Mouse (Mus musculus): Measurements from ENCODE around the gene Tex2. TPM values are rescaled to one million over a fixed set of nuclear protein-coding genes. Genes with fewer than 3 reads are reported as not detected.
"Not testable (repeated sequence)": the region's sequence is repeated elsewhere in the genome, so short reads cannot be mapped to it uniquely, and the experiment has no call there.

The Tex2 gene
- polyA plus RNA-seq, 1 experiment from 2014 or later: 9.8 TPM

DNA sequence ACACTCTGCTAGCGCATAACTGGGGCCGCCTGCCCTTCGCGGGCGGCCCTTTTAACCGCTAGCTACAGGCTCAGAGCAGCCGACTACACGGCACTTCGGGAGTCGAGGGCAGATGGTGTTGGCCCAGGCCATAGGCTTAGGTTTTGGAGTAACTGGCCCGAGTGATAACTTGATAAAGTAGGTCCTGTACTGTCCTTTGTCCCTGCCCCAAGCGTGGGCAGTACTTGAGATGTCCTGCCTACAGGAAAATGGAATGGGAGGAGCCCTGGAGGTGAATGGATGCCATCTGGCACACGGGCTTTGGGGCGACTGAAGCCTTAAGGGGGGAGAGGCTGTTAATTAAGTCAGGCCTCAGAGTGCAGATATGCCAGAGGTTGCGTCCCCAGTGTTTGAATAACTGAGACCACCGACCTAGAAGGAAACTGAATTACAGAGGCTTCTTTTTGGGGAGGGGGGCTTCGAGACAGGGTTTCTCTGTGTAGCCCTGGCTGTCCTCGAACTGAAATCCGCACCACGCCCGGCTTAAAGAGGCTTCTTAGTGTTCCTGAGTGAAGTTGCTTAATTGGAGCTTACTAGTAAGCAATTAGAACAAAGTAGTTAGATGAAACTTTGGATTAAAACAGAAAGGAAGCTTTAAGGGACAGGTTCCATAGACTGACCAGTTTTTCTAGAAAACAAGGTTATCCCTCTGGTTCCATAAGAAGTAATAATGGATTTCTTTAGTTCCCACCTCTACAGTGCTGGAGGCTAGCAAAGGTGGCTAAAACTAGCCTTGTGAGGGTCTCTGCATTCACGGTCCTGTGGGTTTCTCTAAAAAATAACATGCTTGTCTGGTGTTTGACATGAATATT, 111.7 kb downstream of the Tex2 start:
- Histone ChIP-seq H3K4me1 (no peaks in the 10 kb centered on the region), H3K4me3 (peak overlapping the region; percentile 69), H3K9ac (peak overlapping the region; percentile 87), H3K36me3 (no peaks in the 10 kb centered on the region), H3K27me3 (no peaks in the 10 kb centered on the region), H3K27ac (peak overlapping the region; percentile 97), H3K9me3 (no peaks in the 10 kb centered on the region), H3K4me2 (peak overlapping the region; percentile 60)
- peak; percentile 75 for ATAC-seq (ENCODE audit: borderline replicate concordance, extremely low read depth, low FRiP score, low TSS enrichment)
- WGBS: 2% methylated on average over 22 of the region's 22 CpGs

DNA sequence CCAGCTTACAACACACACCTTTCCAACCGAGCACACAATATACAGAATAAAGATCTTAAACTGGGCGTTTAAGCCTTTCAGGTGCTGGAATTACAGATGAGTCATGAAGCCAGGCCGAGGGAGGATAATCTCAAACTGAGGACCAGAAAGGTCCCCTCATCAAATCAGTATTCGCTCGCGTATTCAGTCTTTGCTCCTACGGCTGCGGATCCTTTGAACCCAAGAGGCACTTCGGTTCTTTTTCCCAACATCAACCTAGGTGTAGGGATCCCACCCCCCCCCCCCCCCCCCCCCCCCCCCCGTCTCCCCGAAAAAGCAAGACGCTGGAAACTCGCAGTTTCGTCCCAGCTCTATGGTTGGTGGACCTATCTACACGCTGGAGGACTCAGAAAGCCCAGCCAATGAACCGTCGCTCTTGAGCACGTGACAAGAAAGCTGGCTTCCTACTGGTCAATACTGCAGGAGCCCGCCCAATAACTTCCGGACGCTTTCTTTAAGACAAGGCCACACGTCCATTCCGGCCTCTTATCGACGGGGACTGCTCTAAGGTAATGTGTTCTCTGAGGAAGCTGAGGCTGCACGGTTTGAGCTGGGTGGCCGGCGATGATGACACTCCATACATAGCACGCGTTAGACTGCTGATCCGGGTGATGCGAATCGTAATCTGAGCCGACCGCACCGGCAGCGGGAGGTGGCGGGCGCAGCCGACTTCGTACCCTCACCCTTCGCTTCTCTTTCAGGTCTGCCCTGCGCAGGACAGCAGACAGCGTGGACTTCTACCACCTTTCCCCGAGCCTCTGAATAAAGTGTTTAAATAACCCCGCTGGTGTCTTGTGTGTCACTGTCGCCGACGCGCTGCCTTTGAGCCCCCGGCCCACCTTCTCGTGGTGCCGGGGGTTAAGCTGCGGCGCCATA, 112.6 kb downstream of the Tex2 start:
- ATAC-seq (ENCODE audit: borderline replicate concordance, extremely low read depth, low FRiP score, low TSS enrichment): peak; percentile 97
- Histone ChIP-seq H3K4me2 (peak overlapping the region; percentile 60), H3K27ac (peak overlapping the region; percentile 97), H3K4me3 (peak overlapping the region; percentile 69), H3K9ac (peak overlapping the region; percentile 87), H3K36me3 (no peaks in the 10 kb centered on the region), H3K4me1 (no peaks in the 10 kb centered on the region), H3K27me3 (no peaks in the 10 kb centered on the region), H3K9me3 (no peaks in the 10 kb centered on the region)
- under 1% methylated on average over 49 of the region's 55 CpGs for WGBS

DNA sequence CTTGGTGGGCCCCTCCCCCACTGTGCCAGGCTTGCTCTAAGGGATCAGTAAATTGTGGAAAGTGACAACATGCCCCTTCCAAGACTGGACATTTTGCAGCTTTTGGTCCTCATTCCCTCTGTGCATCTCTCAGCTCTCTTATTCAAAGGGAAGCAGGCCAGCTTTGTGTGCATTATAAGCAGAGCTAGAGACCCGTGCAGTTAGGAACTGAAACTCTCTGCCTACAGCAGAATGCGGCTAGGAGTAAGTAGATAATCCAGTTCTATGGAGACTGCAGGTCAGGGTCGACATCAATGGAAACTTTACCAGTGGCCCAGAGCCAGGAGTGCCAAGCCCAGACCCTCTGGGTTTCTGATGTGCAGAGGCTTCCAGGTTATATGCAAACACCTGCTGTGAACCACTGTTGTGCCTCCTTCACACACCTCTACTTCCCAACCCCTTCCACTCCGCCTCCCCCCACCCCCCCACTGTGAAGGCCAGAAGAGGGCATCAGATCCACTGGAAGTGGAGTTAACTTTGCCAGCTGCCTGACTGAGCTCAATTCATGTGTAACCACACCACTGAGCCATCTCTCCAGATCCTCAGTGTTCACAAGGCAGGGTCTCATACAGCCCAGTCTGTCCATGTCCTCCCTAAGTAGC, 114.4 kb downstream of the Tex2 start:
- no peaks in the 10 kb centered on the region for H3K27me3 ChIP-seq
- no peak overlapping the region for H3K4me2 ChIP-seq
- no peak overlapping the region for H3K9ac ChIP-seq
- H3K4me3 ChIP-seq: no peak overlapping the region
- no peaks in the 10 kb centered on the region for H3K4me1 ChIP-seq
- H3K36me3 ChIP-seq: no peaks in the 10 kb centered on the region
- 33% methylated on average over 4 of the region's 4 CpGs for WGBS
- H3K9me3 ChIP-seq: no peaks in the 10 kb centered on the region
- ATAC-seq (ENCODE audit: borderline replicate concordance, extremely low read depth, low FRiP score, low TSS enrichment): no peak
- H3K27ac ChIP-seq: no peak overlapping the region

DNA sequence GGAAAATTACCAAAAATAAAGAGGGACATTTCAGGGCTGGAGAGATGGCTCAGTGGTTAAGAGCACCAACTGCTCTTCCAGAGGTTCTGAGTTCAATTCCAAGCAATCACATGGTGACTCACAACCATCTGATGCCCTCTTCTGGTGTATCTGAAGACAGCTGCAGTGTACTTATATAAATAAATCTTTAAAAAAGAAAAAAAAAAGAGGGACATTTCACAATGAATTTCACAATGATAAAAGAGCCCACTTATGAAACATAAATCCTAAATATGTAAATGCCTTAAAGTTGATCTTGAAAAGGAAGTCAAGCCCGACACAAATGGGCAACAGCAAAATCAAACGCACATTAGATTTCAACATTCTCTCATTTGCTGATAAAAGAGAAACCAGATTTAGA, 115.3 kb downstream of the Tex2 start:
- no peak for ATAC-seq (ENCODE audit: borderline replicate concordance, extremely low read depth, low FRiP score, low TSS enrichment)
- WGBS: 67% methylated on average over 2 of the region's 2 CpGs
- no peaks in the 10 kb centered on the region for H3K36me3 ChIP-seq
- H3K27ac ChIP-seq: no peak overlapping the region
- H3K9ac ChIP-seq: no peak overlapping the region
- no peak overlapping the region for H3K4me3 ChIP-seq
- no peaks in the 10 kb centered on the region for H3K9me3 ChIP-seq
- no peak overlapping the region for H3K4me2 ChIP-seq
- H3K4me1 ChIP-seq: no peaks in the 10 kb centered on the region
- no peaks in the 10 kb centered on the region for H3K27me3 ChIP-seq

DNA sequence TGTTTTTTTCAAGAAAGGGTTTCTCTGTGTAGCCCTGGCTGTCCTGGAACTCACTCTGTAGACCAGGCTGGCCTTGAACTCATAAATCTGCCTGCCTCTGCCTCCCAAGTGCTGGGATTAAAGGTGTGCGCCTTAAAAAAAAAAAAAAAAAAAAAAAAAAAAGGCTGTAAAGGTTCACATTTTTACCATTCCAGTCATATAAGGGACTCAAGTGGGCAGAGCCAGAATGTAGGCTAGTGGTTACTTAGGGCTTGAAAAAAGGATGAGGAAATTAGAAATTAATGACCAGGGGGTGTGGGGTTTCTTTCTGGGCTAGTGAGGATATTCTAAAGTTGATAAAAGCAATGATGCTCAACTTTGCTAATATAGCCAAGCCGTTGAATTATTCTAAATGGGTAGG, 116.2 kb downstream of the Tex2 start:
- not testable (repeated sequence) for H3K4me2 ChIP-seq; ATAC-seq (ENCODE audit: borderline replicate concordance, extremely low read depth, low FRiP score, low TSS enrichment); H3K9me3 ChIP-seq; H3K36me3 ChIP-seq; H3K4me1 ChIP-seq; H3K9ac ChIP-seq; H3K4me3 ChIP-seq; H3K27ac ChIP-seq; H3K27me3 ChIP-seq
- WGBS: 84% methylated on average over 2 of the region's 2 CpGs

DNA sequence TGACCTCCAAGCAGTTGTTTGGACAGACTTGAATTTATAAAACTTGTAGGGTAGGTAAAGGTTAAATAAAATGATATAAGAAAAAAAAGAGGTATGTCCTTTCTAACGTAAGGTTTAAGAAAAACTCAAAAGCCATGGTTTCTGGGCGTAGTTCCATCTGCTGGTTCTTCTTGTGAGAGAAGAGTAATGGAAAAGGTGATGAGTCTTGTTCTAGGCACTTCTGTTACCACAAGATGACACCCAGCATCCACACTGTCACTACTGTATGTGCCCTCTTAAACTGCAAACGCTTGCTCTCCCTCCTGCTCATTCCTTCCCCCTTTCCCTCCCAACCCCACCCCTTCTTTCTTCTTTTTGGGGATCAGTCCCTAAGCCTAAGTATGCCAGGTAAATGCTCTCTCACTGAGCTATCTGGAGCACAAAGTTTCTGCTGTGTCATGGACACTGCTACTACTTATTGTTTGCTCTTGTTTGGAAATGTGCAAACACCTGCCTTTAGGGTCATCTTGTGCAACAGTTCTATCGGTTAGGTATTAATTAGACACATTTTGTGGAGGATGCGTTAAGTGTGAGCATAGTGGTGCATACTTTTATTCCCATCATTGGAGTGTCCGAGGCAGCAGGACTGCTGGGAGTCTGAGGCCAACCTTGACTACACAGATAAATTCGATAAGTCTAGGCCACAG, 120.1 kb downstream of the Tex2 start:
- no peak overlapping the region for H3K4me2 ChIP-seq
- peaks cover 18% of the 10 kb centered on the region for H3K4me1 ChIP-seq
- WGBS: 71% methylated on average over 7 of the region's 7 CpGs
- no peaks in the 10 kb centered on the region for H3K27me3 ChIP-seq
- H3K9ac ChIP-seq: no peak overlapping the region
- ATAC-seq (ENCODE audit: borderline replicate concordance, extremely low read depth, low FRiP score, low TSS enrichment): no peak
- H3K9me3 ChIP-seq: no peaks in the 10 kb centered on the region
- H3K36me3 ChIP-seq: no peaks in the 10 kb centered on the region
- no peak overlapping the region for H3K4me3 ChIP-seq
- no peak overlapping the region for H3K27ac ChIP-seq

DNA sequence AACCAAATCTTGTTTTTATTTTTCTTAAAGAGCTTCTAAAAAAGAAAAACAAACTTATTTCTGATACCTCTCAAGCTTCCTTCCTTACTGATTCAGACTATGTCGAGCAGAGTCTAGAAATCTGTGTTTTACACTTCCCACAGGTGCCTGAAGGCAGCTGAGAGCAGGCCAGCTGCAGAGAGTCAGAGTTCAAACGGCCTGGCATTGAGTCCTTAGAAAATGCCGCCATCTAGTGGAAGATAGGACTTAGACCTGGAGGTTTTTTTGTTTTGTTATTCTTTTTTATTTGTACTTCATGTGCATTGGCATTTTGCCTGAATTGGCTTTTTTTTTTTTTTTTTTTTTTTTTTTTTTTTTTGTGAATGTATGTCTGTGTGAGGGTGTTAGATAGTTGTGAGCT, 121.8 kb downstream of the Tex2 start:
- H3K4me1 ChIP-seq: peaks cover 24% of the 10 kb centered on the region
- no peak overlapping the region for H3K9ac ChIP-seq
- no peak for ATAC-seq (ENCODE audit: borderline replicate concordance, extremely low read depth, low FRiP score, low TSS enrichment)
- no peak overlapping the region for H3K4me3 ChIP-seq
- H3K4me2 ChIP-seq: no peak overlapping the region
- no peaks in the 10 kb centered on the region for H3K27me3 ChIP-seq
- H3K27ac ChIP-seq: no peak overlapping the region
- H3K9me3 ChIP-seq: no peaks in the 10 kb centered on the region
- WGBS: 1% methylated on average over 3 of the region's 3 CpGs
- no peaks in the 10 kb centered on the region for H3K36me3 ChIP-seq

DNA sequence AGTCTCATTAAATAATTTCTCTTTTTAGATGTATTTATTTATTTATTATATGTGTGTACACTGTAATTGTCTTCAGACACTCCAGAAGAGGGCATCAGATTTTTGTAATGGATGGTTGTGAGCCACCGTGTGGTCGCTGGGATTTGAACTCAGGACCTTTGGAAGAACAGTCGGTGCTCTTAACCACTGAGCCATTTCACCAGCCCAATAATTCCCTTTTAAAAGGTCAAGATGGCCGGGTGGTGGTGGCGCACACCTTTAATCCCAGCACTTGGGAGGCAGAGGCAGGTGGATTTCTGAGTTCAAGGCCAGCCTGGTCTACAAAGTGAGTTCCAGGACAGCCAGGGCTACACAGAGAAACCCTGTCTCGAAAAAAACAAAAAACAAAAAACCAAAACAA, 122.6 kb downstream of the Tex2 start:
- not testable (repeated sequence) for H3K27ac ChIP-seq; ATAC-seq (ENCODE audit: borderline replicate concordance, extremely low read depth, low FRiP score, low TSS enrichment); H3K9me3 ChIP-seq; H3K4me2 ChIP-seq; H3K4me3 ChIP-seq; H3K27me3 ChIP-seq; H3K9ac ChIP-seq; H3K36me3 ChIP-seq
- peaks cover 31% of the 10 kb centered on the region for H3K4me1 ChIP-seq
- 80% methylated on average over 6 of the region's 6 CpGs for WGBS

DNA sequence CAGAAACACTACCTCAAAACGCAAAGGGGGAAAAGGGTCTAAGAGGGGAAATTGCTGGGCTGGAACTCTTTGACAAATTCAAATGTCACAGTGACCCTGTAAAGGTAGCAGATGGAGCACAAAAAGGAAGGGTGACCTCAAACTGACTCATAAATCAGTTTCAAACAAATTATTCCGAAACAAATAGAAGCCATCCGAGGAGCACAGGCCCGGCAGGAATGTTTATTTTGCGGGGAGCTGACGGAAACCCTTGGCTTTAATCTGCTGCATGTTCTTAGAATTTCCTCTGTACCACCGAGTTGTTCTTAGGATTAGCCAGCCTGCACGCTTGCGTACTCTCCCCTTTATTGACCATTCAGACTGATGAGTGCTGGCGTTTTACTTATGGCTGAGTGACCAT, 123.2 kb downstream of the Tex2 start:
- no peaks in the 10 kb centered on the region for H3K36me3 ChIP-seq
- no peaks in the 10 kb centered on the region for H3K9me3 ChIP-seq
- peaks cover 36% of the 10 kb centered on the region for H3K4me1 ChIP-seq
- no peak for ATAC-seq (ENCODE audit: borderline replicate concordance, extremely low read depth, low FRiP score, low TSS enrichment)
- no peaks in the 10 kb centered on the region for H3K27me3 ChIP-seq
- WGBS: 24% methylated on average over 10 of the region's 10 CpGs
- no peak overlapping the region for H3K9ac ChIP-seq
- no peak overlapping the region for H3K4me3 ChIP-seq
- H3K4me2 ChIP-seq: no peak overlapping the region
- 0 out of 2 replicates have a peak overlapping the region, but pooled peaks have one; percentile 4 for H3K27ac ChIP-seq

DNA sequence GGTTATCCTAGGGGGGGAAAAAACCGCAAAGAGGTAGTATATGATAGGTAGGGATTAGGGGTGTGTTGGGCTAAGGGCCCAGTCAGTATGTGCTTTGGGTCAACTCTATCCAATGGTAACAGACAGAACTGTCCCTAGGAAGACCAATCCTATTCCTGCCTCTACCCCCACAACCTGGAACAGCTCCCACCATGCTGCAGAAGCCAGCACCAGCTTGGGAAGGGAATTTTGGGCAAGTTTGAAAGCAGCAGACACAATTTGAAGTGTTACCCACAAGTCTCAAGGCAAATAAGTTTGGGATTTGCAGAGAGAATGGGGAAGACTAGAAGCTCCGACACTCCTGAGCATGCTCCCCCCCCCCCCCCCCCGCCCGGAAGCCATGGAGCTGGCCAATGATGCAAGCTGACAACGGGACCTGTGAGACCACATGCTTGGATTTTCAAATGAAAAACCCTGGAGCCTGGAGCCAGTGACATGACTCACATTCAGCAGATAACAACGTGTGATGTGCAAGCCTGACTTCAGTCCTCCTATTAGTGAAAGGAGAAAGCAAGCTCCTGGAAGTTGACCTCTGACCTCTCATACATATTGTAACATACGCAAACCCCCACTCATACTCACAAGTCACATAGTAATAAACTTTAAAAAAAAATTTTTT, 124.1 kb downstream of the Tex2 start:
- 0 out of 2 replicates have a peak overlapping the region, but pooled peaks have one; percentile 4 for H3K27ac ChIP-seq
- H3K9me3 ChIP-seq: no peaks in the 10 kb centered on the region
- no peaks in the 10 kb centered on the region for H3K36me3 ChIP-seq
- H3K4me1 ChIP-seq: peaks cover 36% of the 10 kb centered on the region
- H3K9ac ChIP-seq: no peak overlapping the region
- H3K27me3 ChIP-seq: no peaks in the 10 kb centered on the region
- H3K4me3 ChIP-seq: no peak overlapping the region
- 42% methylated on average over 7 of the region's 7 CpGs for WGBS
- ATAC-seq (ENCODE audit: borderline replicate concordance, extremely low read depth, low FRiP score, low TSS enrichment): no peak
- no peak overlapping the region for H3K4me2 ChIP-seq

DNA sequence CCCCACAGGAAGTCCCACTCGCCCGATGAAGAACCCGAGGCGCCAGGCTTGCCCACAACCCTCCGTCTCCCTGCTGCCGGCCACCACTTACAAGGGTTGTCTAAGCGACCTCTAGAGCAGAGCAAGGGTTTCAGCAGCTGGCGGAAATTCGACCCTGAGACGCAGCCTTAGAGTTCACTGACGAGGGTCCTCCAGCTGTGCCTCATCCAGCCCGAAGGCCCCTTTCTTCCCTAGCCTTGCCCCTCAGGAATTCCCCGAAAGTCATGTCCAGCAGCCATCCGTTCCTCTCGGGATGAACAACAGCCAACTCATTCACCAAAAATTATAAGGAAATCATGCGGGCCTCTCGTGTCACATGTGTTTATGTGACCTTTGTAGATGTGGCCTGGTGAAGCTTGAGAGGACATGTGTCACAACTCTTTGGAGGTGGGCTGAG, 125.1 kb downstream of the Tex2 start:
- peak overlapping the region; percentile 98 for H3K4me3 ChIP-seq
- no peaks in the 10 kb centered on the region for H3K36me3 ChIP-seq
- 6% methylated on average over 17 of the region's 17 CpGs for WGBS
- H3K27ac ChIP-seq: peak overlapping the region; percentile 93
- no peaks in the 10 kb centered on the region for H3K27me3 ChIP-seq
- H3K4me1 ChIP-seq: peaks cover 36% of the 10 kb centered on the region
- H3K9me3 ChIP-seq: no peaks in the 10 kb centered on the region
- peak overlapping the region; percentile 82 for H3K4me2 ChIP-seq
- ATAC-seq (ENCODE audit: borderline replicate concordance, extremely low read depth, low FRiP score, low TSS enrichment): peak; percentile 66
- peak overlapping the region; percentile 38; the same call in 1 of the 2 replicates for H3K9ac ChIP-seq
